Mouse (Mus musculus): Measurements from ENCODE around the gene Tmem218. TPM values are rescaled to one million over a fixed set of nuclear protein-coding genes. Genes with fewer than 3 reads are reported as not detected.
A peak's percentile ranks its signal among the peaks of the same experiment; 100 is the strongest.

The Tmem218 gene
- polyA plus RNA-seq (2015; fragmentation: Nextera tagmentation; extraction: Ambion mirVana): 12.3 and 13.6 TPM in 2 replicates

DNA sequence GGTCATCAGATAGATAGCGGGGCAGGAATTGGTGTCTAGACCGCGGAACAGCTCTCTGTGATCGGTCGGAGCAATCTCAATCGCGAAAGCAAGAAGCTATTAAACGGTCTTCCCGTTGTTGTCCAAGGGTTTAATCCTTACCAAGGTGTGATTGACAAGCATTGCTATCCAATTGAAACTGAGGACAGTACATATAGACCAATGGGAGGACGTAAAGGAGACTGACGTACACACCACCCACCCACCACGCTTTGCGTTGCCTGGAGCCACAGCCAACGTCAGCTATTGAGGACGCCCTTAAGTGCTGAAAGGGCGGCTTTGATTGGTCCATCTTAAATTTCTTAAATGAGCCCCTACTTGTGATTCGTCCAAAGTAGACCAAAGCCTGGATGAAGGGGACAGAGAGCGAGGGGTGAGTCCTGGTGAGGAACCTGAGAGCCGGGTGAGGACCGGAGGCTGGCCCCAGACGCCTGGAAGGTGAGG lies at the start of gene Tmem218:
Gene Tmem218 (plus strand): TSS at position 295 of the 483 bp plus-strand sequence.
- WGBS: under 1% methylated on average over 21 of the region's 21 CpGs
- Histone ChIP-seq H3K4me2 (peak within 1 kb of the TSS; percentile 86), H3K36me3 (no peaks in the 10 kb centered on the region), H3K9me3 (no peaks in the 10 kb centered on the region), H3K4me3 (peak within 1 kb of the TSS; percentile 86), H3K9ac (peak within 1 kb of the TSS; percentile 71), H3K27ac (peak within 1 kb of the TSS; percentile 71), H3K27me3 (no peaks in the 10 kb centered on the region), H3K4me1 (peaks cover 14% of the 10 kb centered on the region)
- ATAC-seq (ENCODE audit: borderline replicate concordance, extremely low read depth, low FRiP score, low TSS enrichment): peak; percentile 100

DNA sequence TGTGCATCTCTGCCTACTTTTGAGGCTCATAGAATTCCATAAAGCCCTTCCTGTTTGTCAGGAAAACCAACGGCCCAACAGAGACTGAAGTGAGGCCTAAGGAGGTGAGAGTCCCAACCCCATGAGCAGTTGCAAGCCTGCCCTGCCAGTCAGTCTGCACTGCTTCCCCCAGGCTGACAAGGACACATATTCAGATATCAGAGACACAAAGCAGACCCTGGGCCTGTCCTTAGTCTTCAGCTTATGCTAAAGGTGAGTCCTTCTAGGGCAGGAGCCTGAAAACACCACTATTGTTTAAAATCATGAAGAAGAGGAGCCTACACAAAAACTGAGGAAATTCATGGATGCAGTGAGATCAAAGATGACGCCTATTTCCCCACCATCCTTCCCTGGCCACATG lies 47.3 kb upstream of the Tmem218 start:
- H3K9me3 ChIP-seq: no peaks in the 10 kb centered on the region
- H3K4me2 ChIP-seq: no peak overlapping the region
- ATAC-seq (ENCODE audit: borderline replicate concordance, extremely low read depth, low FRiP score, low TSS enrichment): no peak
- WGBS: 66% methylated on average over 2 of the region's 2 CpGs
- no peak overlapping the region for H3K27ac ChIP-seq
- no peak overlapping the region for H3K9ac ChIP-seq
- no peaks in the 10 kb centered on the region for H3K36me3 ChIP-seq
- no peaks in the 10 kb centered on the region for H3K4me1 ChIP-seq
- H3K4me3 ChIP-seq: no peak overlapping the region
- no peaks in the 10 kb centered on the region for H3K27me3 ChIP-seq

DNA sequence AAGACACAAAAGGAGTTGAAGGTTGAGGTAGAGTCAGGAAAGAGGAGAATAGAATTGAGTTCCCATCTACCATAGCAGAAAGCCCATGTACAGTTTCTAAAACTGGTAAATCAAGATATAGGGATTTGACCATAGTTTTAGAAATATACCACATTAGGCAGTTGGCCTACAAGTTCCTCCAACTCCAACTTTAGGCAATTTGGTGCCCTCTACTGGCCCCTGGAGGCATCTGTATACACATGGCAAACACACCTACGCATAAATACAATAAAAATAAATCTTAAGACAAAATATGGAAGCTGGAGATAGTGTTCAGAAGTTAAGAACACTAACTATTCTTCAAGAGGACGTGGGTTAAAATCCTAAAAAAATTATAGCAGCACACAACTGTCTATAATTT lies 41.1 kb upstream of the Tmem218 start:
- no peaks in the 10 kb centered on the region for H3K27me3 ChIP-seq
- H3K9me3 ChIP-seq: no peaks in the 10 kb centered on the region
- WGBS: 74% methylated on average over 2 of the region's 2 CpGs
- H3K27ac ChIP-seq: no peak overlapping the region
- H3K4me1 ChIP-seq: no peaks in the 10 kb centered on the region
- H3K4me3 ChIP-seq: no peak overlapping the region
- no peak overlapping the region for H3K9ac ChIP-seq
- H3K4me2 ChIP-seq: no peak overlapping the region
- ATAC-seq (ENCODE audit: borderline replicate concordance, extremely low read depth, low FRiP score, low TSS enrichment): no peak
- H3K36me3 ChIP-seq: no peaks in the 10 kb centered on the region

DNA sequence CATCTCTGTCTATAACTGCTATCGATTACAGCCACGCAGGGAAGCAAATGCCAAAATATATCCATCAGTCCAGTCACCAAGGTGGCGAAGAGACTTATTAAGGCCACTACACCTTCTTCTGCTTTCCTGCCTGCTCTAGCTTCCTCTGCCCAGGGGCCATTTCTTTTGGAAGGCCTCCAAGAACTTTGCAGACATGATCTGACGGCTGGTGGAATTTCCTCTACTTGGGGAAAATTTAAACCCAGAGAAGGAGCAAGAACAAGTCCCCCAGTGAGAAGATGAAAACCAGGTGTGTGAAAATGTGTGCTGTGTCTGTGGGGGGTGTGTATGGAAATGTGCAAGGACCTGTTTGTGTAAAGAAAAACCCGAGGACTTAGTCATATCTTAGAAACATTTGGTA lies 34.6 kb upstream of the Tmem218 start:
- WGBS: 48% methylated on average over 5 of the region's 5 CpGs
- H3K4me1 ChIP-seq: no peaks in the 10 kb centered on the region
- no peak for ATAC-seq (ENCODE audit: borderline replicate concordance, extremely low read depth, low FRiP score, low TSS enrichment)

DNA sequence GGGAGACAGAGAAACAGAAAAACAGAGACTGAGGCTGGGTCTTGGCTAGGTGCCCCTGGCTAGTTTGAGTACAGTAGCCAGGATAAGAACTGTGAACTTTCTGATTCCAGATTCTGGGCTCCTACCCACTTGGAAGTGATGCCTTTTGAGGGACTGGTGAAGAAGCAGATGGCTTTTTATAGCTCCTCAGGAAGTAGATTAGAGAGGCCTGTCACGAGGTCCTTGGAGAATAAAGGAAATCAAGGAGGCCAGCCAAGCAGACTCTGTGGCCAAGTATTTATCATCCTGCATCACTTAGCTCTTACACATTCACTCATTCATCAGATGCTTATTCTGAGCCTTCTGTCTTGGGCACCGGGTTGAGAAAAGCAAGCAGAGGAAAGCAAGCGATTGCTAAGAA lies 32.0 kb upstream of the Tmem218 start:
- Histone ChIP-seq H3K4me2 (no peak overlapping the region), H3K4me3 (no peak overlapping the region), H3K9ac (no peak overlapping the region), H3K27ac (no peak overlapping the region), H3K36me3 (no peaks in the 10 kb centered on the region), H3K4me1 (no peaks in the 10 kb centered on the region; the same call in 1 of the 2 replicates), H3K9me3 (no peaks in the 10 kb centered on the region), H3K27me3 (peaks cover 12% of the 10 kb centered on the region; the same call in 1 of the 2 replicates)
- no peak for ATAC-seq (ENCODE audit: borderline replicate concordance, extremely low read depth, low FRiP score, low TSS enrichment)
- WGBS: 54% methylated on average over 3 of the region's 3 CpGs

More for the DNA sequence above, 34.6 kb upstream of the Tmem218 start:
- no peak overlapping the region for H3K9ac ChIP-seq
- H3K4me2 ChIP-seq: no peak overlapping the region
- no peaks in the 10 kb centered on the region for H3K36me3 ChIP-seq
- peaks cover 12% of the 10 kb centered on the region; the same call in 1 of the 2 replicates for H3K27me3 ChIP-seq
- no peak overlapping the region for H3K4me3 ChIP-seq
- H3K9me3 ChIP-seq: no peaks in the 10 kb centered on the region
- H3K27ac ChIP-seq: no peak overlapping the region

DNA sequence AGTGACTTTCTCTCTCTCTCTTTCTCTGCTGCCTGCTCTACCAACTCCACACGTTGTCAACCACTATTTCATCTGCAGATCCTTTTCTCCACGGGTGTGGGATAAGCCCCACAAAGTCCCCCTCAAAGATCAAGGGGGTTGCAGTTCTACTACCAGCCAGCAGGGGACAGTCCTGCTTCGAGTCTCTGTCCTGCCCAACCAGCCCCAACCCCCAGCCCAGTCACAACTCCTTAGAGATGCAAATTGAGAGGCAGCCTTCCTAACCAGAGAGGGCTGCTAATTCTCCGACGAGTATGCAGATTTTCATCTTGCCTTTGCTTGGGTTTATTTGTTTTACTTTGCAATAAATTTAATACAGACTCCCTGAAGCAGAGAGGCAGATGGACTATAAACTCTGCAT lies 30.9 kb upstream of the Tmem218 start:
- 4% methylated on average over 5 of the region's 5 CpGs for WGBS
- Histone ChIP-seq H3K4me2 (no peak overlapping the region; the same call in 1 of the 2 replicates), H3K9me3 (no peaks in the 10 kb centered on the region), H3K27me3 (peaks cover 12% of the 10 kb centered on the region; the same call in 1 of the 2 replicates), H3K9ac (no peak overlapping the region), H3K27ac (no peak overlapping the region), H3K36me3 (no peaks in the 10 kb centered on the region), H3K4me3 (no peak overlapping the region), H3K4me1 (no peaks in the 10 kb centered on the region; the same call in 1 of the 2 replicates)
- no peak for ATAC-seq (ENCODE audit: borderline replicate concordance, extremely low read depth, low FRiP score, low TSS enrichment)

DNA sequence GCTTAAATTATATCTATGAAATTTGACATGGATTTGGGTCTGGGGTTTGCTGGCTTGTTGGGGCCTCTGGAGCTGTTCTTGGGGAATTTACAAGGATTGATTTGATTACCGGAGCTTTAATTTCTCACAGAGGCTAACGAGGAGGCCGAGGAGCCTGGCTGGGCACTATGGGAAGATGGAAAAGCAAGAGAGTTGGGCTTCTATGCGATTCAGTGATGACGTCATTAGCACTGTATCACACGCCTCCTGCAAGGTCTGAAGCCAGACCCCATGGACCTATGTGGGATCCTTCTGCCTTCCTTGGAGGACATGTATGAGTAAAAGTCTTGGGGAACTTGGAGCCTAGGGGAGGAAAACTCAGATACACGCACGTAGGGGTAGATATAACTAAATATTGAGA lies 30.5 kb upstream of the Tmem218 start:
- no peaks in the 10 kb centered on the region for H3K36me3 ChIP-seq
- H3K27me3 ChIP-seq: peaks cover 12% of the 10 kb centered on the region; the same call in 1 of the 2 replicates
- H3K27ac ChIP-seq: no peak overlapping the region
- H3K9me3 ChIP-seq: no peaks in the 10 kb centered on the region
- ATAC-seq (ENCODE audit: borderline replicate concordance, extremely low read depth, low FRiP score, low TSS enrichment): no peak
- no peak overlapping the region; the same call in 1 of the 2 replicates for H3K4me2 ChIP-seq
- 63% methylated on average over 8 of the region's 8 CpGs for WGBS
- H3K9ac ChIP-seq: no peak overlapping the region
- no peak overlapping the region for H3K4me3 ChIP-seq
- H3K4me1 ChIP-seq: no peaks in the 10 kb centered on the region; the same call in 1 of the 2 replicates

DNA sequence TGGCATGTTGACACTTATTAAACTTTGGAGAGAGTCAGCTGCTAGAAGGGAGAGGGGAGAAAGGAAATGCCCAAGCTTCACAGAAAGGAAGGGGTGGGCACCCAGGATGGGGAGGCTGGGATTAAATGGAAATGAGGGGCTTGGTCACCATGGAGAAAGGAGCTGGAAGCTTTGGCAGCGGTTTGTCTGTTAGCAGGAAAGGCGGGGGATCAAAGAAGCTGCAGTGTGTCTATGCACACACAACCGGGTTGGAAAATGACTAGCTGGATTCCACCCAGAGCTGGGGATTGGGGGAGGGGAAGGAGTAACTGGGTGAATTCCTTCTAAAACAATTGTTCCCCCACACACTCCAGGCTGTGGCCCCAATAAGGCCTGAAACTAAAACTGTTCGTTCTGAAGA lies 29.1 kb upstream of the Tmem218 start:
- WGBS: 24% methylated on average over 4 of the region's 4 CpGs
- Histone ChIP-seq H3K4me2 (no peak overlapping the region), H3K27ac (no peak overlapping the region), H3K36me3 (no peaks in the 10 kb centered on the region), H3K4me1 (no peaks in the 10 kb centered on the region; the same call in none of the 2 replicates), H3K9me3 (no peaks in the 10 kb centered on the region), H3K4me3 (no peak overlapping the region), H3K27me3 (peaks cover 12% of the 10 kb centered on the region; the same call in 1 of the 2 replicates), H3K9ac (no peak overlapping the region)
- ATAC-seq (ENCODE audit: borderline replicate concordance, extremely low read depth, low FRiP score, low TSS enrichment): no peak

DNA sequence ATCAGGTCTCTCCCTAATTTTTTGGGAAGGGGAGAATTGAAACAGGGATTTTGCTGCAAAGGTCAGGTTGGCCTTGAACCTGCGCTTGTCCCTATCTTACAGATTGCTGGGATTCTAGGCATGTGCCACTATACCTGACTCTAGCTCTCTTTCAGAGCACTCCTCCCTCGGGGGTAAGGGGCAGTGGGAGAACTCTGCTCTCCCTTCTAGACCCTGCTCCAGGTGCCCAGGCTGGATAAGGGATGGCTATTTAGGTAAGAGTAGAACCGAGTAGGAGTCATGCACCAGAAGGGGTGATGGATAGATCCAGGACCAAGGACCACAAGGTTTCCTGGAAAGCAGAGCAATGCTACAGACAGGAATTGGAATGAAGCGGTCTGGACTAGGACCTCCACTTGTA lies 28.4 kb upstream of the Tmem218 start:
- H3K27me3 ChIP-seq: peaks cover 12% of the 10 kb centered on the region; the same call in 1 of the 2 replicates
- H3K36me3 ChIP-seq: no peaks in the 10 kb centered on the region
- H3K27ac ChIP-seq: no peak overlapping the region
- H3K4me3 ChIP-seq: no peak overlapping the region
- H3K4me2 ChIP-seq: no peak overlapping the region
- no peaks in the 10 kb centered on the region; the same call in none of the 2 replicates for H3K4me1 ChIP-seq
- H3K9me3 ChIP-seq: no peaks in the 10 kb centered on the region
- WGBS: 83% methylated on average over 4 of the region's 4 CpGs
- H3K9ac ChIP-seq: no peak overlapping the region
- no peak for ATAC-seq (ENCODE audit: borderline replicate concordance, extremely low read depth, low FRiP score, low TSS enrichment)

DNA sequence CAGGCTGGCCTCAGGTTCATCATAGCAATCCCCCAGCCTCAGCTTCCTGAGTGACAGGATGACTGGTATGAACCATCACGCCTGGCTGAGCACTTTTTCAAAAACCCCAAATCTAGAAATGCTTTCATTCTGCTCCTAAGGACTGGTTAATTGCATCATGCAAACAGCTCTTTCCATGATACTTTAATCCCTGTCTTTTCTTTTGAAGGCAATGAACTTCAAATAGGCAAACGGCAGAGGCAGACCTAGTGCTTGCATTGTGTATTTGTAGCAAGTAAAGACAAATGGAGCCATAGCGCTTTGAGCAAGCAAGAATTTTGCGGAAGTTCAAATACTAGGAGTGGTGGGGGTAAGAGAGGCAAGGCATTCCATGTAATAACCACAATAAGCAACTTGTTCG lies 26.4 kb upstream of the Tmem218 start:
- Histone ChIP-seq H3K36me3 (no peaks in the 10 kb centered on the region), H3K27me3 (peaks cover 2% of the 10 kb centered on the region; the same call in 1 of the 2 replicates), H3K4me1 (no peaks in the 10 kb centered on the region; the same call in none of the 2 replicates), H3K4me2 (no peak overlapping the region), H3K9me3 (no peaks in the 10 kb centered on the region), H3K27ac (no peak overlapping the region), H3K4me3 (no peak overlapping the region), H3K9ac (no peak overlapping the region)
- no peak for ATAC-seq (ENCODE audit: borderline replicate concordance, extremely low read depth, low FRiP score, low TSS enrichment)
- 60% methylated on average over 5 of the region's 5 CpGs for WGBS

DNA sequence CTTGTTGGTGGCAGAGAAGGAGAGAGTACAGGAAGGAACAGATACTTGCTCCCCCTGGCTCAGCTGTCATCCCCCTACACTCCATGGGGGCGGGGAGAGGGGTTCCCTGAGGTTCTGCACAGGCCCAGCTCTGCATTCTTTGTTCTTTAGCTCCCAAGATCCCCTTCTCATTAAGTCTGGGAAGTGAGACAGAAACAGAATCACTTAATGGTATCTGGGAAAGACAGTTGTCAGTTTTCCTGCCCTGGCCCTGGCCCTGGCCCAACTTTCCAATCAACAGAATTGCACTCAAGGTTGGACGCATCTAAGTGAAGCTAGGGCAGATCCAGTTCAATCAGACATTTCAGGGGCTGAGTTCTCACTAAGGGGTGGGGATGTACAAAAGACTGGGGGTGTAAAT lies 24.8 kb upstream of the Tmem218 start:
- WGBS: 69% methylated on average over 2 of the region's 2 CpGs
- ATAC-seq (ENCODE audit: borderline replicate concordance, extremely low read depth, low FRiP score, low TSS enrichment): no peak
- no peak overlapping the region for H3K4me2 ChIP-seq
- no peaks in the 10 kb centered on the region; the same call in none of the 2 replicates for H3K4me1 ChIP-seq
- no peak overlapping the region for H3K9ac ChIP-seq
- no peak overlapping the region for H3K4me3 ChIP-seq
- H3K9me3 ChIP-seq: no peaks in the 10 kb centered on the region
- no peaks in the 10 kb centered on the region for H3K27me3 ChIP-seq
- H3K27ac ChIP-seq: no peak overlapping the region
- no peaks in the 10 kb centered on the region for H3K36me3 ChIP-seq

DNA sequence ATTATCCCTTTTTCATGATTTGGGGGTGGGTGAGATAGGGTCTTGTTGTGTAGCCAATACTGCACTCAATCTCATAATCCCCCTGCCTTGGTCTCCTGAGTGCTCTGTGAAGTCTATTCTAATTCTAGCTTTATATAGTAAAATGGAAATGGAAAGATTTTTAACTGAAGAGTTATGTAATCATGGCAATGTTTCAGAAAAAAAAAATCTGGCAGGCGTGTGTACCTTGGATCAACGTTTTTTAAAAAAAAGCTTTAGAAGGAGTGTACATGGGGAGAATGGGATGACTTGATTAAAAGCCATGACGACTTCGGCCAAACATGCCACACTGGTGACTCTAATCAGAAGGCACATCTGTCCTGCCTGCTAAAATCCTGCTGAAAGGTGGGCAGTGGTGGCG lies 20.6 kb upstream of the Tmem218 start:
- H3K4me1 ChIP-seq: no peaks in the 10 kb centered on the region; the same call in 1 of the 2 replicates
- no peak overlapping the region for H3K27ac ChIP-seq
- no peaks in the 10 kb centered on the region for H3K27me3 ChIP-seq
- no peak overlapping the region for H3K4me3 ChIP-seq
- WGBS: 75% methylated on average over 5 of the region's 5 CpGs
- no peaks in the 10 kb centered on the region for H3K36me3 ChIP-seq
- no peak for ATAC-seq (ENCODE audit: borderline replicate concordance, extremely low read depth, low FRiP score, low TSS enrichment)
- no peak overlapping the region for H3K4me2 ChIP-seq
- no peak overlapping the region for H3K9ac ChIP-seq
- H3K9me3 ChIP-seq: no peaks in the 10 kb centered on the region

All from lung, embryonic 15.5 days (tissue).